Mouse (Mus musculus): ENCODE measurements around the gene Apobec4. TPM values are rescaled to one million over a fixed set of nuclear protein-coding genes. Genes with fewer than 3 reads are reported as not detected.

The Apobec4 gene
- not detected in 2 replicates for total RNA-seq (2017)

DNA sequence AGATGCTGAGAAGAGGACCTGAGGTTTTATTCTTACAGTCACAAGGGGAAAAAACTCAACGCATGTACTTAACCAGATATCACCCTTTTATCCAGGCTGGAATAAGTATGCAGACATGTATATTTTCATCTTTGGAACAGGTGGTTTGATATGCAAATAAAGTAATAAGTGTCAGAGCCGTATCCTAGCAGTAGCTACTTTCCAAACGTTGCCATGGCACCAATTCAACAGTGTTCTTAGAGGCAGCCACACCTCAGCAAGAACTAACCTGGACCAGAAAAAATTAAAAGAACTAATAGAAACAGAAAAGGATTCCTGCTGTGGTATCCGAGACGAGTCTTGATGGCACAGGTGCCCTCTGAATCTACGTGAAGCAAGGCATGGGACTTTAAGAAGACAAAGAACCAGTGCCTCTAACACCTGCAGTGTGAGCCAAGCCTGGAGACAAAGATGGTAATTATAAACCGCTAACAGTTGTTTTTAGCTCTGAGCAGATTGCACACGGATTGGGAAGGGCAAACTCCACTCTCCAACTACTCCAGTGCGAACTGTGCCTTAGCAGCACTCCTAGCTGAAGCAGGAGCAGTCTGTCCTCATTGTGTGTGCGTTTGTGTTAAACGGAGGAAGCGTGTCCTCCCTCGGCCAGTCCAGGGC lies at the start of gene Apobec4:
Gene Apobec4 (plus strand): TSS at position 240 of the 654 bp plus-strand sequence.
- ATAC-seq (ENCODE audit: extremely low read depth, insufficient number of reproducible peaks, low FRiP score, poor library complexity, severe bottlenecking): no peak

GRCm38 (mm10) chr1:152701066-152701465 lies 49.3 kb upstream of the Apobec4 start:
- ATAC-seq (ENCODE audit: extremely low read depth, insufficient number of reproducible peaks, low FRiP score, poor library complexity, severe bottlenecking): no peak

GRCm38 (mm10) chr1:152702920-152703319 lies 47.4 kb upstream of the Apobec4 start:
- no peak for ATAC-seq (ENCODE audit: extremely low read depth, insufficient number of reproducible peaks, low FRiP score, poor library complexity, severe bottlenecking)

- ATAC-seq (ENCODE audit: extremely low read depth, insufficient number of reproducible peaks, low FRiP score, poor library complexity, severe bottlenecking): no peak
These were observed 46.4 kb upstream of the Apobec4 start for GRCm38 (mm10) chr1:152703941-152704340.

GRCm38 (mm10) chr1:152707560-152707959 lies 42.8 kb upstream of the Apobec4 start:
- ATAC-seq (ENCODE audit: extremely low read depth, insufficient number of reproducible peaks, low FRiP score, poor library complexity, severe bottlenecking): no peak

DNA sequence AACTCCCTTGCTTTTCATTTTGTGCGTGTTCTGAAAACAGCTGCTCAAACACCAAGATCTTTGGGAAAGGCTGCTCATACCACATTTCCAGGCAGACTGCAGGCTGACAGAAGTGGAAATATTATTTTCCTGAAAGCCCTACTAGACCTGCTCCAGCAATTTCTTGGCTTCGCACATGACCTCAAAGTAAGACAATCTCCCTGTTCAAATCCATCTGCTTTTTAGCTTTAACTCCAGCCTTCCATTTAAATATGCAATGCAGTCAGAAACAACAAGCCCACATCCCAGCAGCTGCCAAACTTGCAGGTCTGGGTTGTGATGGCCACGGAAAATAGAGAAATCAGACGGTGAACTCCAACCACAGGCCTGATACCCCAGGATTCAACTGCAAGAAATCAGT lies 39.3 kb upstream of the Apobec4 start:
- ATAC-seq (ENCODE audit: extremely low read depth, insufficient number of reproducible peaks, low FRiP score, poor library complexity, severe bottlenecking): no peak

GRCm38 (mm10) chr1:152713924-152714323 lies 36.4 kb upstream of the Apobec4 start:
- ATAC-seq (ENCODE audit: extremely low read depth, insufficient number of reproducible peaks, low FRiP score, poor library complexity, severe bottlenecking): no peak

- ATAC-seq (ENCODE audit: extremely low read depth, insufficient number of reproducible peaks, low FRiP score, poor library complexity, severe bottlenecking): no peak
These were observed 35.9 kb upstream of the Apobec4 start for GRCm38 (mm10) chr1:152714405-152714804.

- no peak for ATAC-seq (ENCODE audit: extremely low read depth, insufficient number of reproducible peaks, low FRiP score, poor library complexity, severe bottlenecking)
These were observed 33.0 kb upstream of the Apobec4 start for GRCm38 (mm10) chr1:152717329-152717728.

DNA sequence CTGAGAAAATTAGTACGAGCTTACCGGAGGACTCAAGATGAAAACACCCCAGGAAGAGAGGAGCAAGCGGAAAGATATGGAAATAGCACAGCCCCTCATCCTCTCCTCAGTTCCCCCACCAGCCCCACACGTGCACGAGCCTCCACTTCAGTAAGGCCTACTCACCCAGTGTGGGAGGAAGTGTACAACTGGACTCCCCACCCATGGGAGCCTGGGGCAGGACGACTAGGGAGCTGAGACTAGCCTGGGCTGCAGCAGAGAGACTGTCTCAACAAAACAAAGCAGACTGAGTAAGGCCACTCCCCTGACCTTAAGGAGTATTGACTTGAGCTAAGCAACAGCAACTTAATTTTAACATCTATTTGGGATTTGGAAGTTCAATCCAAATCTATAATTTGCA lies 32.2 kb upstream of the Apobec4 start:
- ATAC-seq (ENCODE audit: extremely low read depth, insufficient number of reproducible peaks, low FRiP score, poor library complexity, severe bottlenecking): no peak

DNA sequence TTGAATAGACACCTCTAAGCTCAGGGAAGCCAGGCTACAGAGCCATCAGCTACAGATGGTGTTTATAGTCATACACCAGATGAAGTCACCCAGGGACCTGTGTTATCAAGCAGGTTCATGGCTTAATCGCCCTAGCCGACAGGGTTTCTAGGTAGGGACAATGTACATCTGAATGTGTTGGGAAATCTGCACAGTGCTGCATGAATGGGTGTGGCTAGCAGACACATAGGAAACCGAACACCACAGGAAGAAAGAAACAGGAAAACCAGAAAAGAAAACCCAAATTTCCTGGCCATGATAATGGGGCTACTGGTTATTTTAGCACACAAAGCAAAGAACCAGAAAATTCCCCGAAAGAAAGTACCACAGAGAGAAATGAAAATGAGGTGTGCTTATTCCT lies 29.4 kb upstream of the Apobec4 start:
- ATAC-seq (ENCODE audit: extremely low read depth, insufficient number of reproducible peaks, low FRiP score, poor library complexity, severe bottlenecking): no peak

- no peak for ATAC-seq (ENCODE audit: extremely low read depth, insufficient number of reproducible peaks, low FRiP score, poor library complexity, severe bottlenecking)
These were observed 28.7 kb upstream of the Apobec4 start for GRCm38 (mm10) chr1:152721535-152722198.

DNA sequence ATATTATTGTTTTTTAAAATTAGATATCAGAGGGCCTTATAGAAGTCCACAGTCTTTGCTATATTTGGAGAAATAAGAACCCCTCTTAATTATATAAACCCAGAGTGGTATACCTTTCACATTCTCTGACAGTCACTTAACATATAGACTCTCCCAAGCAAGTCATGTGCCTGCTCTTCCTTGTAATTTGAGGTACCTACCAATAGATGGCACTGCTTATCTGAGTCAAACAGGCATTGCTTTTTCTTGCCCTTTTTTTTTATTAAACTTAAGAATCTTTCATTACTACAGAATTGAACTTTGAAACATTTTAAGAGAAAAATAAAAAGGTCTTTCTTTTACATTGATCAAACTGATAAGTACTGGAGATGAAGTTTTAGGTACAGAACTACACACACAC lies 26.1 kb upstream of the Apobec4 start:
- ATAC-seq (ENCODE audit: extremely low read depth, insufficient number of reproducible peaks, low FRiP score, poor library complexity, severe bottlenecking): peak; percentile 61; the same call in 1 of the 2 replicates

- ATAC-seq (ENCODE audit: extremely low read depth, insufficient number of reproducible peaks, low FRiP score, poor library complexity, severe bottlenecking): no peak
These were observed 24.3 kb upstream of the Apobec4 start for GRCm38 (mm10) chr1:152726095-152726494.

- no peak for ATAC-seq (ENCODE audit: extremely low read depth, insufficient number of reproducible peaks, low FRiP score, poor library complexity, severe bottlenecking)
These were observed 22.6 kb upstream of the Apobec4 start for GRCm38 (mm10) chr1:152727604-152728236.

DNA sequence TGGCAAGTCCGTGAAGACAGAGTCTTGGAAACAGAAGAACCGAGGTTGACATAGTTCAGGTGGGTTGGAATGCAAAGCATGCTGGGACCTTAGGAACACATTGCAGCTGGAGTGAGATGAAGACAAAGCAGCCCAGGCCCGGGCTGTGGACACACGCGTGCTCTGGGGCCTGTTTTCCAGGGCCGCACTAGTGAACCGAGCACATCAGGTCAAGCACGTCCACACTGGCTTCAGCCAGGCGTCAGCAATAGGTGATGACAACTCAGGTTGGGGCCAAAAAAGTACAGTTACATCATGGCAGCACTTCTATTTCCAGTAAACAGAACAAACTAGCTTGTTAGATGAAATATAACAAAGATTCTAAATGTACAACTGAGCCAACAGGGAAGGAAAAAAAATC lies 11.6 kb upstream of the Apobec4 start:
- ATAC-seq (ENCODE audit: extremely low read depth, insufficient number of reproducible peaks, low FRiP score, poor library complexity, severe bottlenecking): no peak

DNA sequence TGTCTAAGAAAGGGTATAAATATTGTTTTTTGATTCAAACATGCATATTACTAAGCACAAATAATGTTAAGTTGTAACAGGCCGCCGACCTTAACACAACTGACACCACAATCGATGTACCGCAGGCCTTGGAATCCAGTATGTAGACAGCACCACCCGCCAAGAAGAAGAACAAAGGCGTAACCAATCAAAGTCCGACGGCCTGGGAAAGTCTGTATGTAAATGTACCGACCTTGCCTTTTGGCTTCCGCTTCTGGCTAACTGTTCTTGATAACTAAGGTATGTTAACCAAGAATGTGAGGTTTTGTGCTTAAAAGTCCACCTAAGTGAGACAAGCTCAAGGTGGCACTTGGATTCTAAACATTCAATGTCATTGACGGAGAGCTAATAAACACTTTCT lies 11.0 kb upstream of the Apobec4 start:
- ATAC-seq (ENCODE audit: extremely low read depth, insufficient number of reproducible peaks, low FRiP score, poor library complexity, severe bottlenecking): no peak

GRCm38 (mm10) chr1:152743095-152743826 lies 7.1 kb upstream of the Apobec4 start:
- ATAC-seq (ENCODE audit: extremely low read depth, insufficient number of reproducible peaks, low FRiP score, poor library complexity, severe bottlenecking): no peak

- peak; percentile 53; the same call in 1 of the 2 replicates for ATAC-seq (ENCODE audit: extremely low read depth, insufficient number of reproducible peaks, low FRiP score, poor library complexity, severe bottlenecking)
These were observed 3.9 kb upstream of the Apobec4 start for GRCm38 (mm10) chr1:152746426-152746825.

Data from neutrophil, adult 5-6 weeks (primary cell).